Mouse (Mus musculus): Measurements from ENCODE around the gene Herpud2. TPM values are rescaled to one million over a fixed set of nuclear protein-coding genes. Genes with fewer than 3 reads are reported as not detected.

Herpud2 gene
- polyA plus RNA-seq (2017; shearing (Covaris generic)), result 6.8 TPM

DNA sequence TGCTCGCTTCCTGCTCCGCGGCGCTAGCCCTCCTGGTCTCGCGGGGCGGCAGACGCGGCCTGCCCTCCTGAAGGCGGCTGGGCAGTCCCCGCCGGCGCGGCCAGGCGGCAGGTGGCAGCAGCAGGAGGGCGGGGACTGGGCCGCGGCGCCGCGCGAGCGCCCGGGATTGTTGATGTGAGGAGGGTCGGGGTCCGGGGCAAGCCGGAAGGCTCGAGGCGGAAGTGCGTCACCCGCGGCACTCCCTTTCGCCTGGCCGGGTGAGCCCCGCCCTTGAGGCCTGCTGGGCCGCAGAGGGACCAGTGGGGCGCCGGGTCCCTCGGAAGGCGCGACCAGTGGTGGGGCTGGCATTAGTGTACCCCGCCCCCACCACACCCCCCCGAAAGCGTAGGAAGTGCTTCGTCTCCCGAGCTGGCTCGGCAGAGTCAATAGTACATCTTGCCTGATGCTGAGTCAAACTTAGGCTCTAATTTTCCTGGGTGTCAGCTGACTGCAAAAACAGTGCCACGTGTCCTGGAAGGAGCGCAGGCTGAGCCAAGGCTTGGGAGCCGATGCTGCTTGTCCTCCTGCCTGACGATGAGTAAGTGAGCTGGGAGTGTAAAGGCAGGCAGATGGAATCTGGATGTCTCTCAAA is at the start of gene Herpud2:
TSS of gene Herpud2 (minus strand) at position 210 of the 631 bp plus-strand sequence.

DNA sequence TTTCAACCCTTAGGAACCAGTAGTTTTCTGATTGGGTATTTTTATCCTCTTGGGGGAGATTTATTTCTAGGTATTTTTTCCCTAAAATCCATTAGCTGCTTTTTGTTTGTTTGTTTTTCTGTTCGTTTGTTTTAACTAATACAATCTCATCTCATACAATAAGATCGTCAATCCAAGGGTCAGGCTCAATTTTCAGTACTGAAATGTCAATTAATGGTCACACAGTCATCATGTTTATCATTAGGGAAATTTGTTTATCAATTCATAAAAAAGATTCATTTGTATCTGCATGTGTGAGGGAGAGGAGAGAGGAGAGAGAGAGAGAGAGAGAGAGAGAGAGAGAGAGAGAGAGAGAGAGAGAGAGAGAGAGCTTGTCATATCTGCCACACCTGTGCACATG is 62.5 kb downstream of the Herpud2 start, which contains the start of gene Gm10181:
TSS of gene Gm10181 (plus strand) at position 301 of the 400 bp plus-strand sequence.

Other genes with a start within 250 kb of the Herpud2 start
- gene Gm10181, start 62.4 kb downstream of the Herpud2 start, polyA plus RNA-seq (2017; shearing (Covaris generic)), result not detected
- 389 TPM for gene Sept7, start 100.6 kb upstream of the Herpud2 start, polyA plus RNA-seq (2017; shearing (Covaris generic))

Data from CD4-positive, CD25-positive, alpha-beta regulatory T cell, adult 9 weeks (primary cell).